Mouse (Mus musculus): ENCODE measurements at regions not wholly inside any gene's neighbourhood (a gene's known extent, or its start where the extent isn't known, plus 50 kb on each side); places are given as distances from the start of the nearest gene placed in this dataset.
"Not testable (repeated sequence)": the region's sequence is repeated elsewhere in the genome, so short reads cannot be mapped to it uniquely, and the experiment has no call there.

DNA sequence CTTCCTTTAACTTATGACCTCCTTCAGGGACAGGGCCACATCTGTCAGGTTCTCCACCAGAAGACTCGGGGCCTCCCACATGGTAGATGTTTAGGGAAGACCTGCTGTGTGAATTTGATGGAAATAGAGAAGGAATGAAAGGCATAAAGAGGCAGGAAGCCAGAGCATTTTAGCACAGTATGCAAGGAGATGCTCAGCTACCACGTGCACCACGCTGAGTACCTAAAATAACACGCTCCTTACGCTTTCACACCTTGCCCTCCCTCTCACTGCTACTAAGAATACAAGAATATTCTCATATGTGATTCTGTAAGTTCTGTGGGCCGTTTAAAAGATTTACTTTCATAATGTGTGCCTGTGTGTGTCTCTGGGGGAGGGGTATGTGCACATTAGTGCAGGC lies 284.8 kb upstream of the Ercc4 start:
- Histone ChIP-seq H3K36me3 (ENCODE audit: control insufficient read depth, insufficient read depth, low read length) (no peaks in the 10 kb centered on the region), H3K4me3 (ENCODE audit: low read depth, low read length) (no peak overlapping the region), H3K9me3 (ENCODE audit: control insufficient read depth, low read length) (no peaks in the 10 kb centered on the region), H3K4me1 (replicated peaks; ENCODE audit: control insufficient read depth, insufficient read depth) (no peaks in the 10 kb centered on the region), H3K27ac (replicated peaks) (no peak overlapping the region), H3K4me2 (replicated peaks; ENCODE audit: low read depth) (no peak overlapping the region), H3K27me3 (ENCODE audit: control insufficient read depth, insufficient read depth, low read length) (no peaks in the 10 kb centered on the region), H3K9ac (ENCODE audit: low read length) (no peak overlapping the region)
- no peak for DNase-seq (ENCODE audit: low spot score)
- TF ChIP-seq EP300 (optimal IDR thresholded peaks at IDR 0.05) (no peak), CTCF (IDR thresholded peaks at IDR 0.05; ENCODE audit: low read depth) (no peak)
- WGBS: 80% methylated on average over 6 of the region's 6 CpGs
- no peak for ATAC-seq (ENCODE audit: low FRiP score, low TSS enrichment)

DNA sequence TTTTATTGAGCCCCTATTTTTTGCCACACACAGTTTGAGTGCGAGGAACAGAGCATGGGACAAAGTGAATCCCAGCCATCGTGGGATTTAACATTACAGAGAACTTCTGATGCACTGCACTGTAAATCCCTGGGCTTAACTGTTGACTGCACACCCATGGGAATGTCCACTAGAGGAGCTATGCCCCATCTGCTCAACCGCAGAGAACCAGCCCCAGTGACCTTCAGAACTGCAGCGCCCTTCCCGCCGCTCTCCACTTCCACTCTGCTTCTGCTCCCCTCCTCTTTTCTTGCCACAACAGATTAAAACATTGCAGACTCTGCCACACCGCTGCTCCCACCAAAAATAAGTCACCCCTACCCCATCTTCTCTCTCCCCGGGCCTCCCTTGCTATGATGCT lies 283.3 kb upstream of the Ercc4 start:
- no peaks in the 10 kb centered on the region for H3K4me1 ChIP-seq (replicated peaks; ENCODE audit: control insufficient read depth, insufficient read depth)
- H3K27ac ChIP-seq (replicated peaks): no peak overlapping the region
- peak; percentile 60 for TF ChIP-seq CTCF (IDR thresholded peaks at IDR 0.05; ENCODE audit: low read depth)
- no peak for TF ChIP-seq EP300 (optimal IDR thresholded peaks at IDR 0.05)
- DNase-seq (ENCODE audit: low spot score): no peak
- H3K9ac ChIP-seq (ENCODE audit: low read length): no peak overlapping the region
- no peak overlapping the region for H3K4me3 ChIP-seq (ENCODE audit: low read depth, low read length)
- H3K4me2 ChIP-seq (replicated peaks; ENCODE audit: low read depth): no peak overlapping the region
- ATAC-seq (ENCODE audit: low FRiP score, low TSS enrichment): no peak
- no peaks in the 10 kb centered on the region for H3K27me3 ChIP-seq (ENCODE audit: control insufficient read depth, insufficient read depth, low read length)
- H3K36me3 ChIP-seq (ENCODE audit: control insufficient read depth, insufficient read depth, low read length): no peaks in the 10 kb centered on the region
- no peaks in the 10 kb centered on the region for H3K9me3 ChIP-seq (ENCODE audit: control insufficient read depth, low read length)
- 35% methylated on average over 8 of the region's 8 CpGs for WGBS

DNA sequence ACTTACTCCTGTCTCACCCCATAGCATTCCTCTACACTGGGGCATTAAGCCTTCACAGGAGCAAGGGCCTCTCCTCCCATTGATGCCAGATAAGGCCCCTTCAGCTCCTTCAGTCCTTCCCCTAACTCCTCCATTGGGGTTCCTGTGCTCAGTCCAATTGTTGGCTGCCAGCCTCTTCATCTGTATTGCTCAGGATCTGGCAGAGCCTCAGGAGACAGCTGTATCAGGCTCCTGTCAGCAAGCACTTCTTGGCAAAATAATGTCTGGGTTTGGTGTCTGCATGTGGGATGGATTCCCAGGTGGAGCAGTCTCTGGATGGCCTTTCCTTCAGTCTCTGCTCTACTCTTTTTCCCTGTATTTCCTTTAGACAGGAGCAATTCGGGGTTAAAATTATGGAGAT lies 278.2 kb upstream of the Ercc4 start:
- not testable (repeated sequence) for DNase-seq (ENCODE audit: low spot score); ATAC-seq (ENCODE audit: low FRiP score, low TSS enrichment); H3K27me3 ChIP-seq (ENCODE audit: control insufficient read depth, insufficient read depth, low read length); H3K4me3 ChIP-seq (ENCODE audit: low read depth, low read length); H3K36me3 ChIP-seq (ENCODE audit: control insufficient read depth, insufficient read depth, low read length); H3K9ac ChIP-seq (ENCODE audit: low read length); H3K4me1 ChIP-seq (replicated peaks; ENCODE audit: control insufficient read depth, insufficient read depth); H3K27ac ChIP-seq (replicated peaks); H3K9me3 ChIP-seq (ENCODE audit: control insufficient read depth, low read length); H3K4me2 ChIP-seq (replicated peaks; ENCODE audit: low read depth)
- 59% methylated on average over 1 of the region's 1 CpGs for WGBS

- Histone ChIP-seq H3K9me3 (ENCODE audit: control insufficient read depth, low read length) (no peaks in the 10 kb centered on the region), H3K9ac (ENCODE audit: low read length) (no peak overlapping the region)
- ATAC-seq (ENCODE audit: low FRiP score, low TSS enrichment): no peak
Measured at GRCm38 (mm10) chr16:12856356-12856755, 253.1 kb upstream of the Ercc4 start.

DNA sequence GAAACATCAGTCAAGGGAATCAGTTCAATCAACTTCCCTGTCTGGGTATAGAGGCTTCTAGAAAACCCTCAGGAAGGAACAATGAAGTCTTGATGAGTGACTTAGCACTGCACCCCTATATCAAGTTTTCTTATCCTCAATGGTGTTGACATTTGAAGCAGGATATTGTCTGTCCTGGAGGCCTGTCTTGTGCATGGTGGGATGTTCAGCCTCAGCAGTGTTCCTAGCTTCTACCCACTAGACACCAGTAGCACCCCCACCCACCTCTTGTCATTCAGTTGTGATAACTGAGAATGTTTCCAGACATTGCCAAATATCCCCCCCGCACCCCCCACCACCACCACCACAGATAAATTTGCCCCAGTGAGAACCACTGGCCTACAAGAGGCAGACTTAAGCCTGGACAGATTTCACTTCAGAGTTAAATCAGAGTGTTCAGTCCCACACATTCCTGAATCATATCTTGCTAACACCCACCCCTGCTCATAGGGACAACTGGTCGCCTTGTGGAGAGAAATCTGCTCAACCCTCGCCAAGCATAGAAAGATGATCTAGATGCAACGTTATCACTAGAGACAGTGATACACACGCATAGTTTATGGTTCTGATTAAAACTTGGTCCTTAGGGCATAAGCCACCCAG lies 249.6 kb upstream of the Ercc4 start:
- no peak overlapping the region for H3K4me3 ChIP-seq (ENCODE audit: low read depth, low read length)
- no peak overlapping the region for H3K9ac ChIP-seq (ENCODE audit: low read length)
- ATAC-seq (ENCODE audit: low FRiP score, low TSS enrichment) (no peak), DNase-seq (ENCODE audit: low spot score) (no peak)
- no peaks in the 10 kb centered on the region for H3K4me1 ChIP-seq (replicated peaks; ENCODE audit: control insufficient read depth, insufficient read depth)
- no peak overlapping the region for H3K4me2 ChIP-seq (replicated peaks; ENCODE audit: low read depth)
- WGBS: 87% methylated on average over 5 of the region's 5 CpGs
- H3K27ac ChIP-seq (replicated peaks): no peak overlapping the region
- H3K36me3 ChIP-seq (ENCODE audit: control insufficient read depth, insufficient read depth, low read length): no peaks in the 10 kb centered on the region
- TF ChIP-seq CTCF (IDR thresholded peaks at IDR 0.05; ENCODE audit: low read depth) (no peak), EP300 (optimal IDR thresholded peaks at IDR 0.05) (no peak)
- no peaks in the 10 kb centered on the region for H3K9me3 ChIP-seq (ENCODE audit: control insufficient read depth, low read length)
- no peaks in the 10 kb centered on the region for H3K27me3 ChIP-seq (ENCODE audit: control insufficient read depth, insufficient read depth, low read length)

More at GRCm38 (mm10) chr16:12856356-12856755, 253.1 kb upstream of the Ercc4 start:
- Histone ChIP-seq H3K4me3 (ENCODE audit: low read depth, low read length) (no peak overlapping the region), H3K27me3 (ENCODE audit: control insufficient read depth, insufficient read depth, low read length) (no peaks in the 10 kb centered on the region), H3K27ac (replicated peaks) (no peak overlapping the region), H3K4me1 (replicated peaks; ENCODE audit: control insufficient read depth, insufficient read depth) (no peaks in the 10 kb centered on the region), H3K4me2 (replicated peaks; ENCODE audit: low read depth) (no peak overlapping the region), H3K36me3 (ENCODE audit: control insufficient read depth, insufficient read depth, low read length) (no peaks in the 10 kb centered on the region)
- DNase-seq (ENCODE audit: low spot score): no peak
- no peak for TF ChIP-seq EP300 (optimal IDR thresholded peaks at IDR 0.05)
- 85% methylated on average over 1 of the region's 1 CpGs for WGBS

- H3K4me3 ChIP-seq (ENCODE audit: low read depth, low read length): no peak overlapping the region
- ATAC-seq (ENCODE audit: low FRiP score, low TSS enrichment) (no peak), DNase-seq (ENCODE audit: low spot score) (no peak)
- no peaks in the 10 kb centered on the region for H3K27me3 ChIP-seq (ENCODE audit: control insufficient read depth, insufficient read depth, low read length)
- H3K27ac ChIP-seq (replicated peaks): no peak overlapping the region
- H3K4me2 ChIP-seq (replicated peaks; ENCODE audit: low read depth): no peak overlapping the region
- no peak for TF ChIP-seq CTCF (IDR thresholded peaks at IDR 0.05; ENCODE audit: low read depth)
- TF ChIP-seq EP300 (optimal IDR thresholded peaks at IDR 0.05): no peak
- H3K36me3 ChIP-seq (ENCODE audit: control insufficient read depth, insufficient read depth, low read length): no peaks in the 10 kb centered on the region
- WGBS: 76% methylated on average over 5 of the region's 5 CpGs
- H3K4me1 ChIP-seq (replicated peaks; ENCODE audit: control insufficient read depth, insufficient read depth): no peaks in the 10 kb centered on the region
- H3K9ac ChIP-seq (ENCODE audit: low read length): no peak overlapping the region
- no peaks in the 10 kb centered on the region for H3K9me3 ChIP-seq (ENCODE audit: control insufficient read depth, low read length)
Measured at GRCm38 (mm10) chr16:12862561-12862960, 246.9 kb upstream of the Ercc4 start.

DNA sequence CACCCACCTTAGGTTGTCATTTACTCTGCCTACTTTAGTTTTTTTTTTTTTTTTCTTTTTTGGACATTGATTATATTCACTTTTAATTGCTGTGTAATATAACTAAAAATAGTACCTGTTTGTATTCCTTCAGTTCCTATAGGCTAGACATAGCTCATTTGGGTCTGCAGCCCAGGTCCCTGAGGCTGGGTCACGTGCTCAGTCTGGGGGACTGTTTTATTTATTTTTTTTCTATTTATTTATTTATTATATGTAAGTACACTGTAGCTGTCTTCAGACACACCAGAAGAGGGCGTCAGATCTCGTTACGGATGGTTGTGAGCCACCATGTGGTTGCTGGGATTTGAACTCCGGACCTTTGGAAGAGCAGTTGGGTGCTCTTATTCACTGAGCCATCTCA lies 231.2 kb upstream of the Ercc4 start:
- H3K9ac ChIP-seq (ENCODE audit: low read length); H3K27ac ChIP-seq (replicated peaks); H3K4me3 ChIP-seq (ENCODE audit: low read depth, low read length); DNase-seq (ENCODE audit: low spot score); H3K9me3 ChIP-seq (ENCODE audit: control insufficient read depth, low read length); H3K27me3 ChIP-seq (ENCODE audit: control insufficient read depth, insufficient read depth, low read length); H3K4me1 ChIP-seq (replicated peaks; ENCODE audit: control insufficient read depth, insufficient read depth); H3K4me2 ChIP-seq (replicated peaks; ENCODE audit: low read depth); H3K36me3 ChIP-seq (ENCODE audit: control insufficient read depth, insufficient read depth, low read length); ATAC-seq (ENCODE audit: low FRiP score, low TSS enrichment): not testable (repeated sequence)
- 79% methylated on average over 5 of the region's 5 CpGs for WGBS
